Mouse (Mus musculus) G1E-ER4 (cell line): ENCODE data around the gene Camkv. TPM values are rescaled to one million over a fixed set of nuclear protein-coding genes. Genes with fewer than 3 reads are reported as not detected.

Experiments
- GATA1 ChIP-seq: IDR thresholded peaks from one replicate; pipeline ENCODE4 v1.8.0; 2012; ENCODE audit warnings: low read length, inconsistent platforms
- polyA plus RNA-seq: library from polyadenylated mRNA; stranded (reverse); fragments of >175 nt; gene quantifications from 2 replicates; pipeline ENCODE4 v1.2.3, GENCODE M21; 2012

Camkv gene
- polyA plus RNA-seq, 1 experiment: not detected

DNA sequence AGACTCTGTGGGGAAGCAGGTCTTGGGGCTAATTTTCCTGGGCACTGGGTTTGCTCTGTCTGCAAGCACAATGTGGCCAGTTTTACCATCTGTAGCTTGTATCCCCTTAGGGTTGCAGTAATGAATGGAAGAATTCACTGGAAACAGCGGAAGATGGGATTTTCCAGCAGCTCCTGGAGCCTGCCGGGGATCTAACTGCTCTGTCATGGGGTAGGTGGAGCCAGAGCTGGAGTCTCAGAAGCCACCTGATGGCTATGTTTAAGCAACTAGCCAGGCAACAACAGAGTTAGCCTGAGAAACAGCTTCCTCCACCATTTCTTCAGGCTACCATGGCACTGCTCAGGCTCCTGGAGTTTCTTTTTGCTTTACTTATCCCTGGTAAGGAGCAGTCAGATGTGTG, 56.7 kb downstream of the Camkv start, which contains the start of gene Cdhr4:
Gene Cdhr4, plus strand, starts transcription at position 301 of the 400 bp plus-strand sequence.
- TF ChIP-seq GATA1: no peak

DNA sequence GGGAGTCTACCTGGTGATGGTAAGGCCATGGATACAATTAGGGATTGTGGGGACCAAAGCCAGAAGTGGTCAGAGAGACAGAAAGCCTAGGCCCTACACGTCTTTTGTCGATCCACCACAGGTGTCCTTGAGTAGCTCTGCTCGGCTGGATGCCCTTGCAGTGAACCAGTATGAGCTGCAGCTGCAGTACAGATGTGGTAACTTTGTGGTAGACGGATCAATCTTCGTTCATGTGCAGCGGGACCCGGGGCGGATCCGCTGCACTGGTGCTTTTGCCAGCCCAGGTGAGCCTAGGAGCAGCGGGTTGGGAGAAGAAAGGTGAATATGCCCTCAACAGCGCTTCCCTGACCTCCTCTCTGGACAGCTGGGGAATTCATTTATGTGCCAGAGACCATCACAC, 57.5 kb downstream of the Camkv start:
- TF ChIP-seq GATA1: no peak

DNA sequence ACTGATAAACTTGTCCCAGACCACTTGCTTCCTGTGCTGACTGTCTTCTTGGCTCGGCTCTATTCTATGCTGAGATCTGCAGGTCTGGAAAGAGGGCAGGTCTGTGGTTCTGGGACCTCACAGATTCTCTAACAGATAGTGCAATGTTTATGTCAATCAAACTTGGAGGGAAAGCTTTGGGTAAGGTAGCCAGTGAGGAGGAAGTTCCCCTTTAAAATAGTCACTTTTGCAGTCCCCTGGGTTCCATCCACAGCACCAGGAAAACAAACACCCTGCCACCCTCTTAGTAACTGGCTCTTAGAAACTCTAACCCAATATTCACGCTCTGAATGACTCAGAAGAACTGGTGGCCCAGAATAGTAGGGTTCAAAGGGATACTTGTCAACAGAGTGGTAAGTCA, 59.0 kb downstream of the Camkv start:
- TF ChIP-seq GATA1: no peak

DNA sequence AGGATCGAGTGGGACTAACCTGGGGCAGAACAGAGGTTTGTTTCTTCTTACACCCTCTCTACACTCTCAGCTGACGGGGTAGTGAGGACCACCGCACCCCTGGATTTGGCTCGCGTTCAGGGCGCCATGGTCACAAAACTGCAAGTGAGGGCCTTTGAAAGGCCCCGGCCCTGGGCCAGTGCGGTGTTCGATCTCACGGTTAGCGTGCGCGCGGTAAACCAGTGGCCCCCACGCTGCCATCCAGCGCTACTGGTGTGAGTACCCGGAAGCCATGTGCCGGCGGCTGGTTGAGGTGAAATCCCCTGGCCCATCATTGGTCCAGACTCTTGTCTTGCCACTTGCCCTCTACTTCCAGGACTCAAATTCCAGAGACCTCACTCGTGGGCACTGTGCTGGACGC, 60.0 kb downstream of the Camkv start:
- TF ChIP-seq GATA1: no peak

DNA sequence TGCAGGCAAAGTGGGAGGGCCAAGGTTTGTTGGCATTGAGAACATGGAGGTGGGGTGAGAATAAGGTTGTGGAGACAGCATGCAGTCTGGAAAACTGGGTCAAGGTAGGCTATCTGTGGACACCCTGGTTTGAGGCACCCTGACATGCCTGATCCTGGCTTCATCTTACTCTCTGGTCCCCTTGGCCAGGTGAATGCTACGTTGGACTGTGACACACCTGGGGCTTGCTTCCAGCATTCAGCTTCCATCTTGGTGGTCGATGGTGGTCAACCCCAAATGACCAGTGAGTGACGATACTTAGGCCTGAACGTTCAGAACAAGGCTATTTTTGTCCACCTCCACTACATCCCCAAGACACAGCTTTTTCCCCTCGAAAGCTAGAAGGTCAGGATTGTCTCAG, 60.6 kb downstream of the Camkv start, which contains the start of gene Gm20662:
Gene Gm20662, plus strand, starts transcription at position 301 of the 400 bp plus-strand sequence.
- TF ChIP-seq GATA1: no peak

Other genes starting within 250 kb of the Camkv start
- 0.02 and 0.05 TPM in 2 replicates for gene Sema3f, start 225.2 kb upstream of the Camkv start, polyA plus RNA-seq
- 16.1 and 25.4 TPM in 2 replicates for gene Rbm5, start 164.7 kb upstream of the Camkv start, polyA plus RNA-seq
- 24.8 and 40.9 TPM in 2 replicates for gene Rbm6, start 62.4 kb upstream of the Camkv start, polyA plus RNA-seq
- gene Mon1a, start 47.5 kb upstream of the Camkv start, polyA plus RNA-seq: 12.3 and 12.7 TPM in 2 replicates
- gene Mst1r, start 28.8 kb upstream of the Camkv start, polyA plus RNA-seq: 0.02 TPM in 1 of 2 replicates, not detected in the other
- gene Actl11, start 7.2 kb upstream of the Camkv start, polyA plus RNA-seq: not detected in 2 replicates
- 4.1 and 9.1 TPM in 2 replicates for gene Traip, start 14.5 kb downstream of the Camkv start, polyA plus RNA-seq
- 23.2 and 52.7 TPM in 2 replicates for gene Uba7, start 39.8 kb downstream of the Camkv start, polyA plus RNA-seq
- 0.10 and 0.19 TPM in 2 replicates for gene Gm20661, start 47.4 kb downstream of the Camkv start, polyA plus RNA-seq
- gene Inka1, start 50.2 kb downstream of the Camkv start, polyA plus RNA-seq: 104 and 110 TPM in 2 replicates
- 0.38 and 0.67 TPM in 2 replicates for gene Cdhr4, start 56.8 kb downstream of the Camkv start, polyA plus RNA-seq
- gene Gm20662, start 60.7 kb downstream of the Camkv start, polyA plus RNA-seq: 0.08 and 0.28 TPM in 2 replicates
- gene Ip6k1, start 66.8 kb downstream of the Camkv start, polyA plus RNA-seq: 80.8 and 109 TPM in 2 replicates
- gene Gmppb, start 113.6 kb downstream of the Camkv start, polyA plus RNA-seq: 7.7 and 10.5 TPM in 2 replicates
- 0.24 and 0.32 TPM in 2 replicates for gene Amigo3, start 117.5 kb downstream of the Camkv start, polyA plus RNA-seq
- gene Mst1, start 144.8 kb downstream of the Camkv start, polyA plus RNA-seq: 9.2 and 12.4 TPM in 2 replicates
- gene Rnf123, start 147.7 kb downstream of the Camkv start, polyA plus RNA-seq: 25.7 and 84.5 TPM in 2 replicates
- 70.8 and 89.8 TPM in 2 replicates for gene Apeh, start 158.9 kb downstream of the Camkv start, polyA plus RNA-seq